Mouse (Mus musculus): ENCODE measurements around the gene Hnrnpul1.

DNA sequence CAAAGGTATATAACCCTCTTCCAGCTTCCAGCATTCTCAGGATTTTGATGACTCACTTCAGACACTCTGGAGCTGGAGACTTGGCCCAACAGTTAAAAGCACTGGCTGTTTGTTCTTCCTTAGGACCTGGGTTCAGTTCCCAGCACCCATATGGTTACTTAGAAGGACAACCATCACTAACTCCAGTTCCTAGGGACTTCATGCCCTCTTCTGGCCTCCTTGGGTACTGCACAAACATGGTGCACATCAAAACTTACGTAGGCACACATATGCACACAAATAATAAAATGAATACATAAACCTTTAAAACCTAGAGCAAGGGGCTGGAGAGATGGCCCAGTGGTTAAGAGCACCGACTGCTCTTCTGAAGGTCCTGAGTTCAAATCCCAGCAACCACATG, 52.2 kb downstream of the Hnrnpul1 start:
- no peak for TF ChIP-seq CTCF (IDR thresholded peaks at IDR 0.05; ENCODE audit: control insufficient read depth, insufficient read depth, insufficient replicate concordance, low read depth, low read length)
- TF ChIP-seq POLR2A (IDR thresholded peaks at IDR 0.05; ENCODE audit: control insufficient read depth, low read depth, low read length) = no peak

All from testis, adult 2 months (tissue).